Mouse (Mus musculus) layer of hippocampus, postnatal 25 days (tissue): ENCODE data around the gene Dcaf4. TPM values are rescaled to one million over a fixed set of nuclear protein-coding genes. Genes with fewer than 3 reads are reported as not detected.

Source experiments
- total RNA-seq, 2 experiments: library from RNA; stranded (reverse); gene quantifications; 2 replicates each; pipeline ENCODE4 v1.2.3; 2021

Dcaf4 gene
- total RNA-seq, 2 experiments from 2014 or later: 27.5 to 29.9 TPM

Other genes starting within 250 kb of the Dcaf4 start
- gene Dpf3, start 32.8 kb upstream of the Dcaf4 start, total RNA-seq: 10 to 100 TPM; 21.2 to 28.7 TPM
- 10 to 100 TPM; 45.3 to 45.7 TPM for gene Zfyve1, start 76.8 kb downstream of the Dcaf4 start, total RNA-seq
- 100 to 1,000 TPM in 1 of 2 experiments, 10 to 100 TPM in 1; 88.8 to 125 TPM for gene Rbm25, start 110.8 kb downstream of the Dcaf4 start, total RNA-seq
- 10 to 100 TPM; 67.7 to 67.8 TPM for gene Psen1, start 167.7 kb downstream of the Dcaf4 start, total RNA-seq
- gene Papln, start 243.2 kb downstream of the Dcaf4 start, total RNA-seq: 1 to 10 TPM; 2.4 to 3.5 TPM